Mouse (Mus musculus) stomach, postnatal 0 days (tissue): ENCODE data around the gene Ubr4.

ENCODE experiments used
- CTCF ChIP-seq: IDR thresholded peaks from 2 replicates; pipeline ENCODE4 v1.5.1; 2016; ENCODE audit warnings: antibody characterized with exemption, low read depth, mild to moderate bottlenecking, moderate library complexity
- EP300 ChIP-seq: optimal IDR thresholded peaks from 2 replicates; pipeline ENCODE3; 2016; ENCODE audit warnings: antibody characterized with exemption

- no peak for TF ChIP-seq CTCF
- no peak for TF ChIP-seq EP300
Measured at GRCm38 (mm10) chr4:139511557-139511956, 159.1 kb downstream of the Ubr4 start.
